Mouse (Mus musculus): ENCODE results near the gene Taf3. TPM values are rescaled to one million over a fixed set of nuclear protein-coding genes. Genes with fewer than 3 reads are reported as not detected.

Gene Taf3
- total RNA-seq, 1 experiment, result 7.8 TPM

DNA sequence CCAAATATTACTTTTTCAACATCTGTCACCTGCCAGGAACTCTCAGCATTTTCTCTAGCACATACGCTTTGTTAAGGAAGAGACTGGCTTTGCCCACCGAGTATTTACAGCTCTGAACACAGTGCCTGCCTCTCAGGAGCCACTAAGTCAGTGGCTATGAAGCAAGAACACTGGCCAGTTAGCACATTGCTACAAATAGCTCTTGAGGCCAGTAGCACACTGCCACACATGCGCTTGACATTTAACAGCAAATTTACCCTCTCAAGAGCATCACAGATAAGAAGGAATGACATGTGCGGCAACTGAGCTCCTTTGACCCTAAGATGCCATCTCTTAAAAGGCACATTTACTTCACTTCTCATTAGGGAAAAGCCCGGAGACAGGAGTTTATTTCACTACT lies 78.7 kb downstream of the Taf3 start:
- no peak for DNase-seq (ENCODE audit: low read depth, low spot score)

DNA sequence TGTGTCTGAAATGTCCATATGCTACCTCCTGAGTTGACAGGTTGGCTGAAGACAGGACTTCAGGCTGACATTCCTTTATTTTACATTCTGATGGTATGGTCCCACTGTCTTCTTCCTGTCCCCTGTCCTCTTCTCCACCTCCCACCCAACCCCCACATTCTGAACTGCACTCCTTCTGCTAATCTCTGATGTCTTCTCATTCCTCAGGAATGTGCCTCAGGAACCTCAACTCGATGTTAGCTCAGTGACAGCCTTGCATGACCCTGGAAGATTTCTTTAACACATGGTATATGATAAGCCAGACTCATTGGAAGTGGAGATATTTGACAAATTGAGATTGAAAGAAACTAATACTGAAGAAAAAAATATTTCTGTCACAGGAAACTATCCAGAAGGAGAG lies 81.8 kb downstream of the Taf3 start:
- no peak for TF ChIP-seq MAFK (IDR thresholded peaks at IDR 0.05; ENCODE audit: insufficient read depth, low read depth, low read length)
- no peak for TF ChIP-seq CHD2 (IDR thresholded peaks at IDR 0.05; ENCODE audit: low read depth, low read length)
- TF ChIP-seq ZC3H11A (IDR thresholded peaks at IDR 0.05; ENCODE audit: borderline replicate concordance, low read depth, low read length), result no peak
- no peak overlapping the region for H3K4me3 ChIP-seq (ENCODE audit: insufficient read depth in 1 of 2, low read depth in 1 of 2, low read length in 2 of 2, poor library complexity in 1 of 2, severe bottlenecking in 1 of 2)
- H3K36me3 ChIP-seq (ENCODE audit: control insufficient read depth, insufficient read depth, low read length, poor library complexity, severe bottlenecking), result 0 out of 2 replicates have a peak, but pooled peaks cover 1% of the 10 kb centered on the region
- no peaks in the 10 kb centered on the region for H3K9me3 ChIP-seq (ENCODE audit: control insufficient read depth, insufficient read depth, low read depth, low read length)
- in situ Hi-C loops (cut with MboI; ENCODE audit: low sequenced_read_pairs in 2 of 2, unreplicated experiment in 2 of 2), result no loop called here
- no peak overlapping the region for H3K27ac ChIP-seq (ENCODE audit: insufficient read depth, low read depth, low read length, poor library complexity, severe bottlenecking)
- H3K9ac ChIP-seq (ENCODE audit: insufficient read depth, low read depth, low read length, poor library complexity, severe bottlenecking), result no peak overlapping the region
- no peak for DNase-seq (ENCODE audit: low read depth, low spot score)
- H3K4me1 ChIP-seq (ENCODE audit: control insufficient read depth in 2 of 2, insufficient read depth in 2 of 2, low read length in 2 of 2, poor library complexity in 1 of 2), result no peaks in the 10 kb centered on the region

More for the DNA sequence above, 78.7 kb downstream of the Taf3 start:
- H3K4me3 ChIP-seq (ENCODE audit: insufficient read depth in 1 of 2, low read depth in 1 of 2, low read length in 2 of 2, poor library complexity in 1 of 2, severe bottlenecking in 1 of 2), result no peak overlapping the region
- in situ Hi-C loops (cut with MboI; ENCODE audit: low sequenced_read_pairs in 2 of 2, unreplicated experiment in 2 of 2), result no loop called here
- H3K9ac ChIP-seq (ENCODE audit: insufficient read depth, low read depth, low read length, poor library complexity, severe bottlenecking), result no peak overlapping the region
- TF ChIP-seq ZC3H11A (IDR thresholded peaks at IDR 0.05; ENCODE audit: borderline replicate concordance, low read depth, low read length) (no peak), MAFK (IDR thresholded peaks at IDR 0.05; ENCODE audit: insufficient read depth, low read depth, low read length) (no peak), HCFC1 (IDR thresholded peaks at IDR 0.05; ENCODE audit: borderline replicate concordance, insufficient read depth, low read length) (no peak), CHD2 (IDR thresholded peaks at IDR 0.05; ENCODE audit: low read depth, low read length) (no peak), ZNF384 (IDR thresholded peaks at IDR 0.05; ENCODE audit: low read depth, low read length) (no peak)
- 0 out of 2 replicates have a peak, but pooled peaks cover 1% of the 10 kb centered on the region for H3K36me3 ChIP-seq (ENCODE audit: control insufficient read depth, insufficient read depth, low read length, poor library complexity, severe bottlenecking)
- H3K27ac ChIP-seq (ENCODE audit: insufficient read depth, low read depth, low read length, poor library complexity, severe bottlenecking), result no peak overlapping the region
- no peaks in the 10 kb centered on the region for H3K9me3 ChIP-seq (ENCODE audit: control insufficient read depth, insufficient read depth, low read depth, low read length)
- no peaks in the 10 kb centered on the region for H3K4me1 ChIP-seq (ENCODE audit: control insufficient read depth in 2 of 2, insufficient read depth in 2 of 2, low read length in 2 of 2, poor library complexity in 1 of 2)

DNA sequence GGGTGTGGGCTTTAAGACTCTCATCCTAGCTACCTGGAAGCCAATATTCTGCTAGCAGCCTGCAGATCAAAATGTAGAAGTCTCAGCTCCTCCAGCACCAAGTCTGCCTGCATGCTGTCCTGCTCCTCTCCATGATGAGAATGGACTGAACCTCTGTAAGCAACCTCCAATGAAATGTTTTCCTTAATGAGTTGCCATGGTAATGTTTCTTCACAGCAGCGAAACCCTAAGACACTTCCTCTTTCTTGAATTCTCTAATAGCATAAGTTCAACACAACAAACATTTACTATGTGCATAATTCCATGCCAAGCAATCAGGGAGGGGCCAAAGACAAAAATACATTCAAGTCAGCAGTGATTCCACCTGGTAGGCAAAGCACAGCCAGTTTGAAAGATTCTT lies 82.8 kb downstream of the Taf3 start:
- Histone ChIP-seq H3K9ac (ENCODE audit: insufficient read depth, low read depth, low read length, poor library complexity, severe bottlenecking) (no peak overlapping the region), H3K4me3 (ENCODE audit: insufficient read depth in 1 of 2, low read depth in 1 of 2, low read length in 2 of 2, poor library complexity in 1 of 2, severe bottlenecking in 1 of 2) (no peak overlapping the region), H3K4me1 (ENCODE audit: control insufficient read depth in 2 of 2, insufficient read depth in 2 of 2, low read length in 2 of 2, poor library complexity in 1 of 2) (no peaks in the 10 kb centered on the region), H3K27ac (ENCODE audit: insufficient read depth, low read depth, low read length, poor library complexity, severe bottlenecking) (no peak overlapping the region), H3K9me3 (ENCODE audit: control insufficient read depth, insufficient read depth, low read depth, low read length) (no peaks in the 10 kb centered on the region), H3K36me3 (ENCODE audit: control insufficient read depth, insufficient read depth, low read length, poor library complexity, severe bottlenecking) (0 out of 2 replicates have a peak, but pooled peaks cover under 1% of the 10 kb centered on the region)
- no peak for TF ChIP-seq MAFK (IDR thresholded peaks at IDR 0.05; ENCODE audit: insufficient read depth, low read depth, low read length)
- no peak for TF ChIP-seq ZNF384 (IDR thresholded peaks at IDR 0.05; ENCODE audit: low read depth, low read length)
- TF ChIP-seq HCFC1 (IDR thresholded peaks at IDR 0.05; ENCODE audit: borderline replicate concordance, insufficient read depth, low read length), result no peak
- TF ChIP-seq ZC3H11A (IDR thresholded peaks at IDR 0.05; ENCODE audit: borderline replicate concordance, low read depth, low read length), result no peak
- TF ChIP-seq CHD2 (IDR thresholded peaks at IDR 0.05; ENCODE audit: low read depth, low read length), result no peak
- DNase-seq (ENCODE audit: low read depth, low spot score), result no peak
- in situ Hi-C loops (cut with MboI; ENCODE audit: low sequenced_read_pairs in 2 of 2, unreplicated experiment in 2 of 2), result no loop called here

DNA sequence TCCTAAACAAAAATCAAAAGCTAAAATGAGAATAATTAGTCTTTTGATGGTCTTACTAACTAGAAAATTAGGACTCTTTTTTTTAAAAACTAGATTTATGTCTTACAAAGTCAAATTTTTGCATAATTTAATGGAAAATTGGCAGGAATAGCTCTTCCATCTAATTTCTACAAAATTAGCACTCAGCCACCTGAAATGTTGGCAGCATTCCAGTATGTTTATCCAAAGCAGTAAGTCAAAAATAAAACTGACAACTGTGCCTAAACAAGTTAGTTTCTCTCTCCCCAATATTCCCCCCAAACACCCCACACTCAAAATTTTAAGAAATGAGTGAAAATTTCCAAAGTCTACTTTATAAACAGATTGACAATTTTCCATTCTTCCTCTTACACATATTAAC lies 85.5 kb downstream of the Taf3 start:
- H3K9me3 ChIP-seq (ENCODE audit: control insufficient read depth, insufficient read depth, low read depth, low read length), result no peaks in the 10 kb centered on the region
- no peak for TF ChIP-seq ZNF384 (IDR thresholded peaks at IDR 0.05; ENCODE audit: low read depth, low read length)
- no peak for TF ChIP-seq ZC3H11A (IDR thresholded peaks at IDR 0.05; ENCODE audit: borderline replicate concordance, low read depth, low read length)
- TF ChIP-seq MAFK (IDR thresholded peaks at IDR 0.05; ENCODE audit: insufficient read depth, low read depth, low read length), result no peak
- TF ChIP-seq CHD2 (IDR thresholded peaks at IDR 0.05; ENCODE audit: low read depth, low read length), result no peak
- TF ChIP-seq HCFC1 (IDR thresholded peaks at IDR 0.05; ENCODE audit: borderline replicate concordance, insufficient read depth, low read length), result no peak
- H3K4me1 ChIP-seq (ENCODE audit: control insufficient read depth in 2 of 2, insufficient read depth in 2 of 2, low read length in 2 of 2, poor library complexity in 1 of 2), result no peaks in the 10 kb centered on the region
- in situ Hi-C loops (cut with MboI; ENCODE audit: low sequenced_read_pairs in 2 of 2, unreplicated experiment in 2 of 2), result no loop called here
- no peak overlapping the region for H3K4me3 ChIP-seq (ENCODE audit: insufficient read depth in 1 of 2, low read depth in 1 of 2, low read length in 2 of 2, poor library complexity in 1 of 2, severe bottlenecking in 1 of 2)
- H3K36me3 ChIP-seq (ENCODE audit: control insufficient read depth, insufficient read depth, low read length, poor library complexity, severe bottlenecking), result no peaks in the 10 kb centered on the region
- no peak overlapping the region for H3K9ac ChIP-seq (ENCODE audit: insufficient read depth, low read depth, low read length, poor library complexity, severe bottlenecking)
- no peak overlapping the region for H3K27ac ChIP-seq (ENCODE audit: insufficient read depth, low read depth, low read length, poor library complexity, severe bottlenecking)
- DNase-seq (ENCODE audit: low read depth, low spot score), result no peak

DNA sequence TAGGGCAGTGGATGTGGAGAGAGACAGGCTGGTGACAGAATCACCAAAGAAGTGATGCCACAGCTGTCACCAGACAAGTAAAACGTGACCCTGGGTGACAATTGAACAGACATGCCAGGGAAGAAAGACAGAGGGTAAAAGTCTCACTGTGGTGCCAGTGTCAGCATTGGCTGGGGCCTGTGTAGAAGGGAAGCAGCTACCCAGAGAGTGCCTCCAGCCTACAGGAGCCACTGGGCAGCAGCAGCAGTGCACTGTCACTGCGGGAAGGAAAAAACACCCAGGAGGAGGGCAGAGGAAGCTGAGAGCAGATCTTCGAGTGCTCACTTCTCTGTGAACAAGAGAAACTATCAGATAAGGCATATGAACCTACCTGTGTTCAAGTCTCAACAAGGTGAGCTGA lies 86.7 kb downstream of the Taf3 start:
- no peak for TF ChIP-seq ZNF384 (IDR thresholded peaks at IDR 0.05; ENCODE audit: low read depth, low read length)
- no peak for TF ChIP-seq ZC3H11A (IDR thresholded peaks at IDR 0.05; ENCODE audit: borderline replicate concordance, low read depth, low read length)
- no peak for TF ChIP-seq MAFK (IDR thresholded peaks at IDR 0.05; ENCODE audit: insufficient read depth, low read depth, low read length)
- TF ChIP-seq CHD2 (IDR thresholded peaks at IDR 0.05; ENCODE audit: low read depth, low read length), result no peak
- TF ChIP-seq HCFC1 (IDR thresholded peaks at IDR 0.05; ENCODE audit: borderline replicate concordance, insufficient read depth, low read length), result no peak
- H3K4me1 ChIP-seq (ENCODE audit: control insufficient read depth in 2 of 2, insufficient read depth in 2 of 2, low read length in 2 of 2, poor library complexity in 1 of 2), result peaks cover 6 to 7% of the 10 kb centered on the region in 2 experiments; a peak in 3 of 4 replicates
- no peak for DNase-seq (ENCODE audit: low read depth, low spot score)
- H3K9me3 ChIP-seq (ENCODE audit: control insufficient read depth, insufficient read depth, low read depth, low read length), result no peaks in the 10 kb centered on the region
- in situ Hi-C loops (cut with MboI; ENCODE audit: low sequenced_read_pairs in 2 of 2, unreplicated experiment in 2 of 2), result no loop called here
- H3K36me3 ChIP-seq (ENCODE audit: control insufficient read depth, insufficient read depth, low read length, poor library complexity, severe bottlenecking), result no peaks in the 10 kb centered on the region
- no peak overlapping the region for H3K4me3 ChIP-seq (ENCODE audit: insufficient read depth in 1 of 2, low read depth in 1 of 2, low read length in 2 of 2, poor library complexity in 1 of 2, severe bottlenecking in 1 of 2)
- H3K27ac ChIP-seq (ENCODE audit: insufficient read depth, low read depth, low read length, poor library complexity, severe bottlenecking), result no peak overlapping the region
- H3K9ac ChIP-seq (ENCODE audit: insufficient read depth, low read depth, low read length, poor library complexity, severe bottlenecking), result no peak overlapping the region

All from ES-E14 (cell line).